Mouse (Mus musculus): ENCODE results near the gene Pom121. TPM values are rescaled to one million over a fixed set of nuclear protein-coding genes. Genes with fewer than 3 reads are reported as not detected.
"Not testable (repeated sequence)": the region's sequence is repeated elsewhere in the genome, so short reads cannot be mapped to it uniquely, and the experiment has no call there.

The Pom121 gene
- polyA plus RNA-seq, 1 experiment from 2014 or later = 5.2 TPM

DNA sequence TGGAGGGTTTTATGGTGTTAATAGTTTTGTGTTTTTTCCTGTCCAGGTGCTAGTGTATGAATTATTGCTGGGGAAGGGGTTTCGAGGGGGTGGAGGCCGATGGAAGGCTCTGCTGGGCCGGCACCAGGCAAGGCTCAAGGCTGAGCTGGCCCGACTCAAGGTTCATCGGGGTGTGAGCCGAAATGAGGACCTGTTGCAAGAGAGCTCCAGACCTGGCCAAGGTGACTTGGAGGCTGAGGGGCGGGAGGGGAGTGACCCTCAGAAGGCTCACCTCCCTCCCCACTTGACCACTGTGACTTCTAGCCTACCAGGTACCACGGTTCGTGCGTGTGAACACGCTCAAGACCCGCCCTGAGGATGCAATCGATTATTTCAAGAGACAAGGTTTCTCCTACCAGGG, 23.2 kb downstream of the Pom121 start:
- no peak for TF ChIP-seq CTCF (IDR thresholded peaks at IDR 0.05; ENCODE audit: low read depth)
- peaks cover 41% of the 10 kb centered on the region for H3K36me3 ChIP-seq (ENCODE audit: control insufficient read depth, insufficient read depth)
- peaks cover 4% of the 10 kb centered on the region; the same call in 1 of the 2 replicates for H3K4me1 ChIP-seq (replicated peaks; ENCODE audit: control insufficient read depth, insufficient read depth, low read length)
- H3K27me3 ChIP-seq (replicated peaks; ENCODE audit: control insufficient read depth, insufficient read depth, low read length) = no peaks in the 10 kb centered on the region
- no peak overlapping the region for H3K27ac ChIP-seq (ENCODE audit: low read depth, low read length)
- H3K4me2 ChIP-seq (replicated peaks; ENCODE audit: low read depth) = 0 out of 2 replicates have a peak overlapping the region, but pooled peaks have one; percentile 99
- H3K9me3 ChIP-seq (ENCODE audit: control insufficient read depth) = no peaks in the 10 kb centered on the region
- no peak overlapping the region for H3K9ac ChIP-seq (ENCODE audit: low read depth, low read length)
- ATAC-seq = no peak
- WGBS = 95% methylated on average over 13 of the region's 13 CpGs
- H3K4me3 ChIP-seq (ENCODE audit: low read depth, low read length) = no peak overlapping the region

DNA sequence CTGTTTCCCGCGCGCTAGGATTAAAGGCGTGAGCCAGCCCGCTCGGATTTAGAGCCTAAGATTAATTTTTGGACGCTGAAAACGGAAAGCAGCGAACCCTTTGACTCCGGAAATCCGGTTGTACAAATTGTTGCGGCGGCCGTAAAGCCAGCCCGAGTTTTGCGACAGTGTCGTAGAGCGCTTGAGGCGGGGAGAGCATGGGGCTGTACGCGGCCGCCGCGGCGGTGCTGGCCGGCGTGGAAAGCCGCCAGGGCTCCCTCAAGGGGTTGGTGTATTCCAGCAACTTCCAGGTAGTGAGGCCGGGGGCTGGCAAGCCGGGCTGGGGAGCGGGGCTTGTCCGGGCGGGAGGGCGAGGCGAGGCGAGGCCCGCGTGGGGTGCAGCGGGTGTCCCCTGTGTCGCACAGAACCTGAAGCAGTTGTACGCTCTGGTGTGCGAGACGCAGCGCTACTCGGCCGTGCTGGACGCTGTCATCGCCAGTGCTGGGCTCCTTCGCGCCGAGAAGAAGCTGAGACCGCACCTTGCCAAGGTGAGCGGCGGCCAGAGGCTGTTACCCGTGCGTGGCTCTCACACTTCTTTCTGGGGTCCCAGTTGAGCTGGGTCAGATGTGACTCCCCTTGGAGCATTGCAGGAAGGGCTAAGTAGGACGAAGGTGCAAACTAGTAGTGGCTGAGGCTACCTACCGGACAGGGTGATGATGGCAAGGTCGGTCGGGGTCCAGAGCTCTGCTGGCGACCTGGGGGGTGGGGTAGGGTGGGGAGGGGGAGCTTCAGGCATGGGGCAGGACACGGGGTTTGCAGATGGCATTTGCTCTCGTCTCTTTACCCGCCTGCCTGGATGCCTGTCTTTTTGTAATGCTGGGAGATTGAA, 24.3 kb downstream of the Pom121 start, which contains the start of gene Nsun5:
Gene Nsun5, plus strand, starts transcription at position 167 of the 868 bp plus-strand sequence.
- no peaks in the 10 kb centered on the region for H3K9me3 ChIP-seq (ENCODE audit: control insufficient read depth)
- H3K27ac ChIP-seq (ENCODE audit: low read depth, low read length) = peak within 1 kb of the TSS; percentile 69; the same call in 1 of the 2 replicates
- under 1% methylated on average over 63 of the region's 64 CpGs for WGBS
- ATAC-seq = peak; percentile 83
- H3K4me2 ChIP-seq (replicated peaks; ENCODE audit: low read depth) = peak within 1 kb of the TSS; percentile 99
- peaks cover 29% of the 10 kb centered on the region for H3K36me3 ChIP-seq (ENCODE audit: control insufficient read depth, insufficient read depth)
- no peaks in the 10 kb centered on the region for H3K27me3 ChIP-seq (replicated peaks; ENCODE audit: control insufficient read depth, insufficient read depth, low read length)
- TF ChIP-seq CTCF (IDR thresholded peaks at IDR 0.05; ENCODE audit: low read depth) = 0 out of 2 replicates have a peak, but pooled peaks have one; percentile 4
- H3K4me3 ChIP-seq (ENCODE audit: low read depth, low read length) = peak within 1 kb of the TSS; percentile 87
- H3K4me1 ChIP-seq (replicated peaks; ENCODE audit: control insufficient read depth, insufficient read depth, low read length) = peaks cover 4% of the 10 kb centered on the region; the same call in 1 of the 2 replicates
- H3K9ac ChIP-seq (ENCODE audit: low read depth, low read length) = peak within 1 kb of the TSS; percentile 80

DNA sequence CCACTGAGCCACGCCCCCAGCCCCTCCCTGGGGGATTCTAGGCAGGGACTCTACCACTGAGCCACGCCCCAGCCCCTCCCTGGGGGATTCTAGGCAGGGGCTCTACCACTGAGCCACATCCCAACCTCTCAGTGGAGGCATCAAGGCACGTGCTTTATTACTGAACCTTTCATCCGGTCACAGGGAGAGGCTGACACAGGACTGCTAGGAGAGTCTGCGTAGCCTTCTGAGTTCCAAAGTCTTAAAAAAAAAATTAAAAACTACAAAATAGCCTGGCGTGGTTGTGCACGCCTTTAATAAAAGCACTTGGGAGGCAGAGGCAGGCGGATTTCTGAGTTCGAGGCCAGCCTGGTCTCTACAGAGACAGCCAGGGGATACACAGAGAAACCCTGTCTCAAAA, 25.1 kb downstream of the Pom121 start:
- H3K4me1 ChIP-seq (replicated peaks; ENCODE audit: control insufficient read depth, insufficient read depth, low read length); H3K9me3 ChIP-seq (ENCODE audit: control insufficient read depth); H3K27me3 ChIP-seq (replicated peaks; ENCODE audit: control insufficient read depth, insufficient read depth, low read length); ATAC-seq: not testable (repeated sequence)
- peak overlapping the region; percentile 87 for H3K4me3 ChIP-seq (ENCODE audit: low read depth, low read length)
- H3K27ac ChIP-seq (ENCODE audit: low read depth, low read length) = peak overlapping the region; percentile 69; the same call in 1 of the 2 replicates
- H3K36me3 ChIP-seq (ENCODE audit: control insufficient read depth, insufficient read depth) = peaks cover 21% of the 10 kb centered on the region; the same call in 1 of the 2 replicates
- peak overlapping the region; percentile 99 for H3K4me2 ChIP-seq (replicated peaks; ENCODE audit: low read depth)
- H3K9ac ChIP-seq (ENCODE audit: low read depth, low read length) = peak overlapping the region; percentile 80
- WGBS = 56% methylated on average over 9 of the region's 9 CpGs

DNA sequence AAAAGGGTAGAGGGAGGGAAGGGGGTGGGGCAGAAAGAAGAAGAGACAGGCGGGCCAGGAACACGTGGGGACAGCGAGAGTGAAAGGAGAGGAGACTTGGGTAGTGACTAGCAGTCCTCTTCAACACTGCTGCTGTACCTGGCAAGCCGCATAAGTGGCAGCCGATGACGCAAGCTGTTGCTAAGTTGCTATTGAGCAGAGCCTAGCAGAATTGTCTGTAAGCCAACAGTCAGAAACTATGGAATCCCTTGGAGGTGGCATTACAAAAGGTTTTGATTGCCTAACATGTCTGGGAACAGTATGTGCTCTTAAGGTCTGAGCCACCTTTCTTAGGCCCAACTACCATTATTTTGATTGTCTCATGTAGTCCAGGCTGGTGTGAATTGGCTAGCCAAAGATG, 26.0 kb downstream of the Pom121 start:
- Histone ChIP-seq H3K27ac (ENCODE audit: low read depth, low read length) (no peak overlapping the region), H3K36me3 (ENCODE audit: control insufficient read depth, insufficient read depth) (peaks cover 12% of the 10 kb centered on the region; the same call in 1 of the 2 replicates), H3K9me3 (ENCODE audit: control insufficient read depth) (no peaks in the 10 kb centered on the region), H3K4me1 (replicated peaks; ENCODE audit: control insufficient read depth, insufficient read depth, low read length) (peaks cover 4% of the 10 kb centered on the region; the same call in 1 of the 2 replicates), H3K4me3 (ENCODE audit: low read depth, low read length) (no peak overlapping the region), H3K27me3 (replicated peaks; ENCODE audit: control insufficient read depth, insufficient read depth, low read length) (no peaks in the 10 kb centered on the region), H3K4me2 (replicated peaks; ENCODE audit: low read depth) (no peak overlapping the region), H3K9ac (ENCODE audit: low read depth, low read length) (no peak overlapping the region)
- no peak for ATAC-seq
- no peak for TF ChIP-seq CTCF (IDR thresholded peaks at IDR 0.05; ENCODE audit: low read depth)
- 83% methylated on average over 6 of the region's 6 CpGs for WGBS

DNA sequence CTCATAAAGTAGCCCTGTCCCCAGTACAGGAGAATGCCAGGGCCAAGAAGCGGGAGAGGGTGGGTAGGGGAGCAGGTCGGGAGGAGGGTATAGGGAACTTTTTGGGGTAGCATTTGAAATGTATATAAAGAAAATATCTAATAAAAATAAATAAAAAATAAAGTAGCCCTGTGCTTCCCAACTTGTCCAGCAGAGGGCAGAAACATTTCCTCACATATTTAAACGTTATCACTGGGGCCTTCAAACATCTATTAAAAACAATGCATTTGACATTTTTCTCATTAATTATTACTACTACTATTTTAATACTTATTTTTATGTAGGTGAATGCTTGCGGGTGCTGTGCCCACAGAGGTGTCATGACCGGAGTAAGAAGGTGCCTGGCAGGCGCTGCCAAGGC, 26.5 kb downstream of the Pom121 start:
- no peaks in the 10 kb centered on the region for H3K27me3 ChIP-seq (replicated peaks; ENCODE audit: control insufficient read depth, insufficient read depth, low read length)
- H3K4me1 ChIP-seq (replicated peaks; ENCODE audit: control insufficient read depth, insufficient read depth, low read length) = peaks cover 4% of the 10 kb centered on the region; the same call in 1 of the 2 replicates
- no peak for ATAC-seq
- peaks cover 10% of the 10 kb centered on the region; the same call in 1 of the 2 replicates for H3K36me3 ChIP-seq (ENCODE audit: control insufficient read depth, insufficient read depth)
- no peak overlapping the region for H3K4me3 ChIP-seq (ENCODE audit: low read depth, low read length)
- no peaks in the 10 kb centered on the region for H3K9me3 ChIP-seq (ENCODE audit: control insufficient read depth)
- H3K27ac ChIP-seq (ENCODE audit: low read depth, low read length) = no peak overlapping the region
- H3K4me2 ChIP-seq (replicated peaks; ENCODE audit: low read depth) = no peak overlapping the region
- peak; percentile 56 for TF ChIP-seq CTCF (IDR thresholded peaks at IDR 0.05; ENCODE audit: low read depth)
- 52% methylated on average over 6 of the region's 6 CpGs for WGBS
- no peak overlapping the region for H3K9ac ChIP-seq (ENCODE audit: low read depth, low read length)

DNA sequence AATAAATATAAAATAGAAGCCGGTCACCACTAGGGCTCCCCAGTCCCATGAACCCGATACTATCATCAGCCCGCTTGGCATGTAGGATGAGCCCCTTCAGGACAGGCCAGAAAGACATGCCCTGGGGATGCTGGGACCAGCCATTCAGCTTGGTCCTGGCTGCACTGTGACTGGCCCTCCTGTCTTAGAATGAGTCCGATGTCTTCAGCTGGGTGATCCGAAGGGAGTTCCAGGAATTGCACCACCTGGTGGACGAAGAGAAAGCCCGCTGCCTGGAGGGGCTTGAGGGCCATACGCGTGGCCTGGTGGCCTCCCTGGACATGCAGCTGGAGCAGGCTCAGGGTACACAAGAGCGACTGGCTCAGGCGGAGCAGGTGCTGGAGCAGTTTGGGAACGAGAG, 30.8 kb downstream of the Pom121 start:
- no peaks in the 10 kb centered on the region for H3K9me3 ChIP-seq (ENCODE audit: control insufficient read depth)
- H3K27ac ChIP-seq (ENCODE audit: low read depth, low read length) = no peak overlapping the region
- peak; percentile 80 for TF ChIP-seq CTCF (IDR thresholded peaks at IDR 0.05; ENCODE audit: low read depth)
- 29% methylated on average over 12 of the region's 12 CpGs for WGBS
- H3K4me2 ChIP-seq (replicated peaks; ENCODE audit: low read depth) = no peak overlapping the region
- ATAC-seq = no peak
- H3K27me3 ChIP-seq (replicated peaks; ENCODE audit: control insufficient read depth, insufficient read depth, low read length) = no peaks in the 10 kb centered on the region
- H3K4me1 ChIP-seq (replicated peaks; ENCODE audit: control insufficient read depth, insufficient read depth, low read length) = no peaks in the 10 kb centered on the region
- no peak overlapping the region for H3K9ac ChIP-seq (ENCODE audit: low read depth, low read length)
- H3K4me3 ChIP-seq (ENCODE audit: low read depth, low read length) = no peak overlapping the region
- H3K36me3 ChIP-seq (ENCODE audit: control insufficient read depth, insufficient read depth) = no peaks in the 10 kb centered on the region

Measured in intestine, postnatal 0 days (tissue).